Comparison of ENCODE assay signal across 8 mouse cellular contexts in the genomic region with DNA sequence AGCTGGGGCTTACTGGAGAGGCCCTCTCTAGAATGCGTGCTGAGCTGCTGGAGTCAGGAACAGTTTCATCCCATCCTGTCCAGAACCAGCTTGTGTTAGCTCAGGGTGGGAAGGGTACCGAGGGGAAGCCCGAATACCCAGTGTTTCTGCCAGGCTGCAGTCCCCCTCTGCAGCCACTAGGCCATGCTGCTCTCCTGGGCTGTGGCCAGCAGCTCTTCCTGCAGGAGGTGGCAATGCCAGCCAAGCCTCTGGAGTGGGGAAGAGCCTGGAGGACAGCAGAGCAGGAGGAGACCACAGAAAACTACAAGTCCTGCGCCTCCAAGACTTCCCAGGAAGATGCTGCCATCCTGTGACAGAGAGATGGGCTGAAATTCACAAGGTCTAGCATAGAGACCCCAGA.
DNase-seq lines count a peak whose midpoint lies in the region; ATAC-seq lines count a peak whose summit lies in the region.

No protein-coding gene starts in this region.

- peaks cover 16% of the 10 kb centered on the region for H3K4me1 ChIP-seq in hindbrain, embryonic 10.5 days (replicated peaks)
- H3K4me1 ChIP-seq in hindbrain, embryonic 13.5 days (replicated peaks), result peaks cover 4% of the 10 kb centered on the region; the same call in 1 of the 2 replicates
- peaks cover 9% of the 10 kb centered on the region for H3K4me1 ChIP-seq in limb, embryonic 11.5 days (ENCODE audit: control insufficient read depth, insufficient read depth, low read length)

- DNase-seq in hindbrain, embryonic 10.5 days (ENCODE audit: low spot score), result peak; percentile 49
- peak; percentile 65 for DNase-seq in MN1 (ENCODE audit: low spot score)
- peak; percentile 27 for DNase-seq in cerebellum, adult 9-11 months
- peak; percentile 31 to 60 for DNase-seq in heart, postnatal 14 days
- peak; percentile 60 for DNase-seq in limb, embryonic 11.5 days (ENCODE audit: low spot score)
- DNase-seq in right cerebral cortex, postnatal 25 days, result peak; percentile 43
- DNase-seq in spleen, adult 12 weeks (ENCODE audit: low spot score), result no peak

- H3K9me3 ChIP-seq in hindbrain, embryonic 10.5 days, result no peaks in the 10 kb centered on the region
- H3K9me3 ChIP-seq in hindbrain, embryonic 13.5 days, result no peaks in the 10 kb centered on the region
- no peaks in the 10 kb centered on the region for H3K9me3 ChIP-seq in limb, embryonic 11.5 days (ENCODE audit: control insufficient read depth, low read length)

- intact Hi-C loops in heart, postnatal 14 days (cut with DNase I), result no loop called here

- 0 out of 2 replicates have a peak overlapping the region, but pooled peaks have one; percentile 35 for H3K27ac ChIP-seq in hindbrain, embryonic 10.5 days
- H3K27ac ChIP-seq in hindbrain, embryonic 13.5 days, result no peak overlapping the region
- H3K27ac ChIP-seq in limb, embryonic 11.5 days (replicated peaks; ENCODE audit: low read depth, low read length), result no peak overlapping the region

- no peaks in the 10 kb centered on the region for H3K36me3 ChIP-seq in hindbrain, embryonic 10.5 days
- no peaks in the 10 kb centered on the region for H3K36me3 ChIP-seq in hindbrain, embryonic 13.5 days
- no peaks in the 10 kb centered on the region for H3K36me3 ChIP-seq in limb, embryonic 11.5 days (ENCODE audit: control insufficient read depth, insufficient read depth, low read length)

- ATAC-seq in hindbrain, embryonic 13.5 days (ENCODE audit: low FRiP score), result no peak
- 0 out of 2 replicates have a peak, but pooled peaks have one; percentile 44 for ATAC-seq in limb, embryonic 11.5 days (ENCODE audit: insufficient number of reproducible peaks, low FRiP score, low TSS enrichment, low read depth)

- no peak overlapping the region for H3K4me2 ChIP-seq in hindbrain, embryonic 13.5 days
- no peak overlapping the region for H3K4me2 ChIP-seq in limb, embryonic 11.5 days (ENCODE audit: low read depth, severe bottlenecking)

- no peak overlapping the region for H3K4me3 ChIP-seq in hindbrain, embryonic 10.5 days
- no peak overlapping the region for H3K4me3 ChIP-seq in hindbrain, embryonic 13.5 days
- no peak overlapping the region for H3K4me3 ChIP-seq in limb, embryonic 11.5 days (ENCODE audit: low read depth, low read length)

- no peak overlapping the region for H3K9ac ChIP-seq in hindbrain, embryonic 13.5 days
- no peak overlapping the region for H3K9ac ChIP-seq in limb, embryonic 11.5 days (ENCODE audit: low read length)

- no peaks in the 10 kb centered on the region for H3K27me3 ChIP-seq in hindbrain, embryonic 10.5 days (ENCODE audit: insufficient read depth, poor library complexity, severe bottlenecking)
- H3K27me3 ChIP-seq in hindbrain, embryonic 13.5 days, result peaks cover 13% of the 10 kb centered on the region; the same call in 1 of the 2 replicates
- H3K27me3 ChIP-seq in limb, embryonic 11.5 days (ENCODE audit: control insufficient read depth, insufficient read depth, low read length), result no peaks in the 10 kb centered on the region

- WGBS in hindbrain, embryonic 10.5 days, result 43% methylated on average over 4 of the region's 4 CpGs
- 39% methylated on average over 4 of the region's 4 CpGs for WGBS in hindbrain, embryonic 13.5 days
- WGBS in limb, embryonic 11.5 days, result 58% methylated on average over 4 of the region's 4 CpGs
